Mouse (Mus musculus) induced T-regulatory cell, adult 2 months (primary cell): ENCODE measurements at regions not wholly inside any gene's neighbourhood (a gene's known extent, or its start where the extent isn't known, plus 50 kb on each side); places are given as distances from the start of the nearest gene placed in this dataset.

Experiments used
- DNase-seq: peaks from one replicate; pipeline ENCODE4 v3.0.0-alpha.2; 2012; ENCODE audit warnings: low read depth

GRCm38 (mm10) chr2:124775737-124776136 lies 292.2 kb upstream of the Slc24a5 start:
- no peak for DNase-seq

GRCm38 (mm10) chr2:124792633-124793036 lies 275.3 kb upstream of the Slc24a5 start:
- DNase-seq, result no peak

- no peak for DNase-seq
Measured at GRCm38 (mm10) chr2:124811709-124812108, 256.2 kb upstream of the Slc24a5 start.

GRCm38 (mm10) chr2:124816814-124817213 lies 251.1 kb upstream of the Slc24a5 start:
- DNase-seq, result no peak

- DNase-seq, result no peak
Measured at GRCm38 (mm10) chr2:124819846-124820245, 248.1 kb upstream of the Slc24a5 start.

- no peak for DNase-seq
Measured at GRCm38 (mm10) chr2:124820821-124821220, 247.1 kb upstream of the Slc24a5 start.

GRCm38 (mm10) chr2:124821366-124821765 lies 246.6 kb upstream of the Slc24a5 start:
- DNase-seq, result no peak

GRCm38 (mm10) chr2:124848812-124849211 lies 219.1 kb upstream of the Slc24a5 start:
- no peak for DNase-seq

GRCm38 (mm10) chr2:124858504-124858903 lies 209.4 kb upstream of the Slc24a5 start:
- no peak for DNase-seq

GRCm38 (mm10) chr2:124888209-124888608 lies 179.7 kb upstream of the Slc24a5 start:
- DNase-seq, result no peak

- DNase-seq, result no peak
Measured at GRCm38 (mm10) chr2:124895002-124895401, 172.9 kb upstream of the Slc24a5 start.

GRCm38 (mm10) chr2:124903556-124903955 lies 164.4 kb upstream of the Slc24a5 start:
- no peak for DNase-seq

GRCm38 (mm10) chr2:124905076-124905475 lies 162.8 kb upstream of the Slc24a5 start:
- no peak for DNase-seq

GRCm38 (mm10) chr2:124918986-124919761 lies 148.8 kb upstream of the Slc24a5 start:
- no peak for DNase-seq

- no peak for DNase-seq
Measured at GRCm38 (mm10) chr2:124919762-124920255, 148.1 kb upstream of the Slc24a5 start.

- DNase-seq, result no peak
Measured at GRCm38 (mm10) chr2:124920265-124920664, 147.7 kb upstream of the Slc24a5 start.

- DNase-seq, result peak; percentile 16
Measured at GRCm38 (mm10) chr2:124927882-124928758, 139.8 kb upstream of the Slc24a5 start.

- no peak for DNase-seq
Measured at GRCm38 (mm10) chr2:124928759-124929113, 139.2 kb upstream of the Slc24a5 start.

- no peak for DNase-seq
Measured at GRCm38 (mm10) chr2:124930719-124931118, 137.2 kb upstream of the Slc24a5 start.

- DNase-seq, result no peak
Measured at GRCm38 (mm10) chr2:124932566-124932965, 135.4 kb upstream of the Slc24a5 start.

GRCm38 (mm10) chr2:124933876-124934275 lies 134.0 kb upstream of the Slc24a5 start:
- no peak for DNase-seq

- no peak for DNase-seq
Measured at GRCm38 (mm10) chr2:124948263-124948781, 119.6 kb upstream of the Slc24a5 start.

- no peak for DNase-seq
Measured at GRCm38 (mm10) chr2:124948812-124949211, 119.1 kb upstream of the Slc24a5 start.
